Mouse (Mus musculus): ENCODE results near the gene Klc1. TPM values are rescaled to one million over a fixed set of nuclear protein-coding genes. Genes with fewer than 3 reads are reported as not detected.

Klc1 gene
- total RNA-seq, 2 experiments from 2014 or later, result 856 to 890 TPM

GRCm38 (mm10) chr12:111798493-111798892 lies 39.8 kb downstream of the Klc1 start:
- no peak for DNase-seq (ENCODE audit: low spot score in 2 of 2)
- intact Hi-C loops (cut with DNase I), result no loop called here

DNA sequence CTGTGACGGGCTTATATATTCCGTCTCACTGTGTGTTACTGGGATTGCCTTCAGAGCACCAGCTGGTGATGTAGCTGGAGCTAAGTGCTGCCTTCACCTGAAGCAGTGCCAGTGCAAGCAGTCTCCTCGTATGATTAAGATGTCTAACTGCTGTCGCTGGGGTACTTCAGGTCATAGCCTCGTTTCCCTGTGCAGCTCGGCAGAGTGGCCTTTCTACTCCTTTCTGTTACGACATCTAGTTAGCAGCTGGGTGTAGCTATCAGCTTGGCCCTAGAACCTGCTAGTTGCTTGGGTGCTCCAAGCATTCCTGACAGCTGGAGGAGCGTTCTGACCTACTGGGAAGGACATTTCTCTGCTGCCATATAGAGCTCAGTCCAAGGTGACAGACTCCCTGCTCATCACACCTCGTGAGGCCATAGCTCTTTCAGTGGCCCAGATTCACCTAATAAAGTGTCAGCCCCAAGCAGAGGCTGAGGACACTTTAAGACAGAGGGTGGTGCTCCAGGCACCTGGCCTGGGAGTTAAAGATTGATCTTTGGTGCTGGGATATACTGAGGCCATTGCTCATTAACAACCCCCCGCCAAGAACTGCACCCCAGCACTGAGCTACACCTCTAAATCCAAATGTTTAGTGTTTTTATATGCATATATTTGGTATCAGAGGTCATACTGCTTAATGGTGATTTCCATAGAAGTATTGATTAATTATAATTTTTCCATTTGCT lies 42.0 kb downstream of the Klc1 start:
- peak in 1 of 2 experiments; percentile 54 for DNase-seq (ENCODE audit: low spot score in 2 of 2)
- intact Hi-C loops (cut with DNase I), result no loop called here

DNA sequence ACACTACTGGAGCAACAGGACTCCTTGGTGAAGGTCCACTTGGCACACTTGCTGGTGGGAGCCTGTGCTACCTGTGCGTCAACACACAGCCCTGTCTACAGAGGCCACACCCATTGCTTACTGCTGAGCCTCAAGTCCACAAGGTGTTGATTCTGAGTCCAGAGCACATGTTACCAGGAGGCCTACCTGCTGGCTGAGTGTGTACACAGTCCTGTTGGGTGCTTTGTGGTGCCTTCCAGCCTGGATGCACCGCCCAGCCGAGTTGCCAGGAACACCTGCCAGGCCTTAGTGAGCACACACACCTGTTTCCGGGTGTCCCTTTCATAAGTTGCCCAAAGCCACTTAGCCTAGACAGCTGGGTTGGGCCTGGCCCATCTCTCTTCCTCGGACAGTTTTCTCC lies 44.9 kb downstream of the Klc1 start:
- intact Hi-C loops (cut with DNase I), result no loop called here
- DNase-seq (ENCODE audit: low spot score in 2 of 2), result no peak

GRCm38 (mm10) chr12:111808775-111809174 lies 50.1 kb downstream of the Klc1 start:
- intact Hi-C loops (cut with DNase I), result no loop called here
- no peak for DNase-seq (ENCODE audit: low spot score in 2 of 2)

- DNase-seq (ENCODE audit: low spot score in 2 of 2), result peak; percentile 66 to 74
- intact Hi-C loops (cut with DNase I), result no loop called here
Measured at GRCm38 (mm10) chr12:111809762-111810161, 51.1 kb downstream of the Klc1 start.

DNA sequence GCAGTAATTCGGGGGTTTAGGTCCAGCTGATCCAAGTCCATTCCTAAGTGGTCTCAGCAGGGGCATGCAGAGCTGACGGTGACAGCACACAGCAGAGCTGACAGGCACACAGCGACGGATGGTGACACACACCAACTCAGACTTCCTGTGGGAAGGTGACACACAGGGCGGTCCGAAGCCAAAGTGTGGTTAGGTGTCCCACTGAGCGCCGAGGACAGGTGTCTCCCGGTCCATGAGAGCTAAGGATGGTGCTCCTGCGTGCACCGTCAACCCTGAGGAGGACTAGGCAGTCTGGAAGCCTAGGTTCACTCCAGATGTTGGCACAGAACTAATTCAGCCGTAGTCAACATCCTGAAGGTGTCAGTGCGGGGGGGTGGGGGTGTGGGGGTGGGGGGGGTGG lies 53.4 kb downstream of the Klc1 start:
- intact Hi-C loops (cut with DNase I), result no loop called here
- no peak for DNase-seq (ENCODE audit: low spot score in 2 of 2)

DNA sequence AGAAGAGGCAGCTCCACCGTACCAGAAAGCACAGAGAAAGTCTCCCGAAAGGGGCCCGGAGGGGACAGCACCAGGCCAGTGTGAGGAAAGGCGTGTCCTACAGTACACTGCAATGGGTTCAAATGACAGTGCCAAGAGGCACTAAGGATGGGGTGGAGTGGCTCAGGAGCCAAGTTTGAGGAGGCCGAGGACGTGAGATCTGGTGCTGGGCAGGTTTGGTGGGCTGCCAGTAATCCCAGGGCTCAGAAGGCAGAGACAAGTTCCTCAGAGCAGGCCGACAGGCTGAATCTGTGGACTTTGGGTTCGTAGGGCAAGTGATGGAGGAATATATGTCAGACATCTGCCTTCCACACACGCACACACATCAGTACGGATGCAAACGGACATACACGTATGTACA lies 54.0 kb downstream of the Klc1 start:
- intact Hi-C loops (cut with DNase I), result no loop called here
- no peak for DNase-seq (ENCODE audit: low spot score in 2 of 2)

DNA sequence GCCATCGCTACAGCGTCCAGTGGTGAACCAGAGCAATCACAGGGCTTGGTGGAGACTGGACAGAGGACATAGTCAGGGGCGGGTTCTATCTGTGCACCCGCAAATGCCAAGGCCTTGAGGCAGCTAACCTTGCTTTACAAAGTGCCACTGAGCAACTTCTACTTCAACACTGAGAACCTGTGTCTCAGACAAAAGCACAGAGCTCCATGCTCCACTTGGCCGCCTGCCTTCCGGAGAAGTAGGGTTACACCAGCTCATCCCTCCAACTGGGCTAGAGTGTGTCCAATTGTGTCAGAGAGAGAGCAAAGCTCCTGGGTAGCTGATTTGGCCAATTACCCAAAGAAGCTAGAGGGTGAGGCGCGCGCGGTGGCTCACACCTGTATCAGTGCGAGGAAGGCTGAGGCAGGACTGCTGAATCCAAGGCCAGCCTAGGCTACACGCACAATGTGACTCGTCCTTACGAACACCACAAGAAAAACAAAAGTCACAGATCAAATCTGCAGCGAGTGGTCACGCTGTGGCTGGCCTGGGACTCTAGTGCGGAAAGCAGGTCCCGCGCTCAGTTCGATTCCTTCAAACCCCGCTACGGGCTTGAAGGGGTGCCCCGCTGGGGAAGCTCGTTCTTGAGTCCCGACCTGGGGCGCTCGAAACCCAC lies 54.6 kb downstream of the Klc1 start:
- intact Hi-C loops (cut with DNase I), result no loop called here
- DNase-seq (ENCODE audit: low spot score in 2 of 2), result no peak

DNA sequence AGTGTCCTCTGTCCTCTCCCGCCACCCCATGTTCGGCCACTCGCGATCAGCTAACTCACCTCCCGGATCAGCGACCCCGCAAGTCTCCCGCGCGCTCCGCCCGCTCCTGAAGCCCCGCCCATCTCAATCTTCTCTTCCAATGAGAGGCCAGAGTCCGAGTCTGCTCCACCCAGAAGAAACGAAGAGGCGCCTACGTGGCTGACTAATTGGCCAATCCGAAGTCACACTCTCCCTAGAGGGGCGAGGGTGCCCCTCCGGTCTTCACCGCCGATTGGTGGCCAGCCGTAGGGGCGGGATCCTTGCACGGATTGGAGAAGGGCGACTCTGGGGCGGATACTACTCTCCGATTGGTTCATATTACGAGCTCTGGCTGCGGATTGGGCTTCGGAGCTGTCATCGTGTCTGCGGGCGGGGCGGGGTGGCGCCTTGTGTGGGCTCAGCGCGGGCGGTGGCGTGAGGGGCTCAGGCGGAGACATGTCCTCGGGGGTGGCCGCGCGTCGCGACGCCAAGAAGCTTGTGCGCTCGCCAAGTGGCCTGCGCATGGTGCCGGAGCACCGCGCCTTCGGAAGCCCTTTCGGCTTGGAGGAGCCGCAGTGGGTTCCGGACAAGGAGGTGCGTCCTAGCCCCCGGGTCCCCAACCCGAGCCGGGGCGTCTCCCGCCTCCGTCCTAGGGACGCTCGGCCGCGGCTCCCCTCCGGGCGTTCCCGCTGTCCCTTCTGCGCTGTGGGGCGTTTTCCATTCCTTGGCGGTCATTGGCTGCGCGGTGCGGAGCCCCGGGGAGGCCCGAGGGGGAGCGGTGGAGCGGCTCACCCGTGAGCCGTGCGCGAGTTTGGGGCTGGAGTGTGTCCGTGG lies 55.3 kb downstream of the Klc1 start, which contains the start of the genes Xrcc3 and Zfyve21:
TSS of gene Xrcc3 (minus strand) at position 108 of the 852 bp plus-strand sequence.
TSS of gene Zfyve21 (plus strand) at position 405 of the 852 bp plus-strand sequence.
- intact Hi-C loops (cut with DNase I), result no loop called here

GRCm38 (mm10) chr12:111814769-111815762 lies 56.4 kb downstream of the Klc1 start:
- no peak for DNase-seq (ENCODE audit: low spot score in 2 of 2)
- intact Hi-C loops (cut with DNase I), result no loop called here

More for the DNA sequence above, 55.3 kb downstream of the Klc1 start, which contains the start of the genes Xrcc3 and Zfyve21:
- DNase-seq (ENCODE audit: low spot score in 2 of 2), result peak; percentile 98 to 99

GRCm38 (mm10) chr12:111816528-111816927 lies 57.9 kb downstream of the Klc1 start:
- intact Hi-C loops (cut with DNase I), result no loop called here

GRCm38 (mm10) chr12:111816967-111817366 lies 58.3 kb downstream of the Klc1 start:
- intact Hi-C loops (cut with DNase I), result no loop called here
- no peak for DNase-seq (ENCODE audit: low spot score in 2 of 2)

More at GRCm38 (mm10) chr12:111816528-111816927, 57.9 kb downstream of the Klc1 start:
- DNase-seq (ENCODE audit: low spot score in 2 of 2), result peak; percentile 61 to 79

DNA sequence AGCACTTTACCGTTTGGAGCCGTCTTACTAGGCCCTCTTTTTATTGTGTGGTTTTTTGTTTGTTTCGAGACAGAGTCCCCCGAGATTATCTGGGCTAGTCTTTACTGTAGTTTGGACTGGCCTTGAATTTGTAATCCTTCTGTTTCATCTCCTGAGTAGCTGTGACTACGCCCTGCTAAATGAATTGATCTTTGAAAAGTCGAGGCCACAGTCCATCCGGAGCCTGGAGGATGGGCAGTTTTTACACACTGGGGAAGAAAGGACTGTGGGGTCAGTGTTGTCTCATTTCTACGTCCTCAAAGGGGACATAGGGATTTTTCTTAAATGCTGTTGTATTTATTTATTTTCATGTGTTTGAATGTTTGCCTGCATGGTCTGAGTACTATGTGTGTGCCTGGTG lies 59.3 kb downstream of the Klc1 start:
- intact Hi-C loops (cut with DNase I), result no loop called here
- no peak for DNase-seq (ENCODE audit: low spot score in 2 of 2)

DNA sequence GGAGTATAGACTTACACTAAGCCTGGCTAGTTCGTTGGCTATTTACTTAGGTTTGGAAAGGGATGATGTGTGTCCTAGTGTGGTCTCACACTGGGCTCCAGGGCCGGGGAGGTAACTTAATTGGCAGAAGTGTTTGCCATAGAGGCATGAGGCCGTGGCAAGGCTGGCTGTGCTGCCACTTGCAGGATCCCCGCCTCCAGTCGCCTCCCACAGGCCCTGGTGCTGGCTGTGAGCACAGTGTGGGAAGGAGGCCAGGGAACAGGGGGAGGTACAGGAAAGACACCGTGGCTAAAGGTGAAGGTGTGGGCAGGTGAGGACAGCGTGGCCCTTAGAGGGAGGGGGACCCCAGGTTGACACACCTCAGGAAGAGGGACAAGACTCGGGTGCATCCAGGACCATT lies 61.3 kb downstream of the Klc1 start:
- intact Hi-C loops (cut with DNase I), result no loop called here
- DNase-seq (ENCODE audit: low spot score in 2 of 2), result no peak

GRCm38 (mm10) chr12:111820708-111821107 lies 62.1 kb downstream of the Klc1 start:
- intact Hi-C loops (cut with DNase I), result no loop called here

DNA sequence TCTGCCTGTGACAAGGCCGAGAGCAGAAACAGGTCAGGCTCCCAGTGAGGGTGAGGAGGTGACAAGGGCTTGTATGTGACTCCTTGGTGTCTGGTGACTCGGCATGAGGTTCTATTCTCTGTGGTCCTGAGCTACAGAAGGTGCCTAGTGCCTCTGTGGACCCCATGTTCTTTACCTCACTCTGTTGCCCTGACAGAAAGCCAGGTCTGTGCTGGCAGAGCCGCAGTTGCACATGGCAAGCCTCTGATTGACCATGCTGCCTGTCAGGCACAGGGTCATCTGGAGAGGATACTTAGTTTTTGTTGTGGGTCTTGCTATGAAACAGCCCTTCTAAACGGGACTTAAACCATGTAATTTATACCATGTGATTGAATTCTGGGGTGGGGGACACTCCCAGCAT lies 63.3 kb downstream of the Klc1 start:
- no peak for DNase-seq (ENCODE audit: low spot score in 2 of 2)
- intact Hi-C loops (cut with DNase I), result no loop called here

More at GRCm38 (mm10) chr12:111820708-111821107, 62.1 kb downstream of the Klc1 start:
- no peak for DNase-seq (ENCODE audit: low spot score in 2 of 2)

DNA sequence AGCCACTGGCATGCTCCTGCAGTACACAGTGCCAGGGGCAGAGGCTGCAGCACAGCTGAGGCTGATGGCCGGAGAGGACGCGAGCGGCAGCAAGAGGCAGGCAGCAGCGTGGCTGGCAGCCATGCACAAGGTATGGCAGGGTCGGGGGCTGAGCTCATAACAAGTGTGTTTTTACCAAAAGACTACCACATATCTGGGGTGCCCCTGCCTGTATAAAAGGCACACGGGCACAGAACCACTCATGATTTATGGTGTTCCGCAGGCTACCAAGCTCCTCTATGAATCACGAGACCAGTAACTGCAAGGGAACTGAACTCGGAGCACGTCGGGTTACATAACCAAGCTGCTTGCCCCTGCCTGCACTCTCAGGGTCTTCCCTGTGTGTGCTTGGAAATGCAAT lies 68.9 kb downstream of the Klc1 start:
- no peak for DNase-seq (ENCODE audit: low spot score in 2 of 2)
- intact Hi-C loops (cut with DNase I), result no loop called here

GRCm38 (mm10) chr12:111829447-111829846 lies 70.8 kb downstream of the Klc1 start:
- intact Hi-C loops (cut with DNase I), result no loop called here
- DNase-seq (ENCODE audit: low spot score in 2 of 2), result no peak

- intact Hi-C loops (cut with DNase I), result no loop called here
- DNase-seq (ENCODE audit: low spot score in 2 of 2), result no peak
Measured at GRCm38 (mm10) chr12:111829954-111830353, 71.3 kb downstream of the Klc1 start.
